ENCODE assay signal across 9 mouse cellular contexts in genomic region chr5:53376856-53377255, GRCm38 (mm10).
DNase-seq lines count a peak whose midpoint lies in the region; ATAC-seq and TF ChIP-seq lines count a peak whose summit lies in the region.
"Had no signal": no experiment of that assay in that cellular context is flagged by ENCODE, and none has a peak within 500 bp of the region (broad histone marks: within the 10 kb centered on the region; RNA-seq: fewer than 3 reads in every experiment).

No protein-coding gene starts in this region.

- no peak overlapping the region for H3K4me3 ChIP-seq in kidney, postnatal 0 days (replicated peaks; ENCODE audit: low read depth, low read length)
- no peak overlapping the region for H3K4me3 ChIP-seq in embryonic facial prominence, embryonic 10.5 days
- no peak overlapping the region for H3K4me3 ChIP-seq in intestine, embryonic 15.5 days (replicated peaks)
- no peak overlapping the region for H3K4me3 ChIP-seq in stomach, embryonic 16.5 days (replicated peaks; ENCODE audit: low read length)
- H3K4me3 ChIP-seq: hindbrain, embryonic 15.5 days had no signal

- no peaks in the 10 kb centered on the region for H3K9me3 ChIP-seq in kidney, postnatal 0 days (replicated peaks; ENCODE audit: low read length)
- H3K9me3 ChIP-seq in embryonic facial prominence, embryonic 10.5 days: no peaks in the 10 kb centered on the region
- no peaks in the 10 kb centered on the region for H3K9me3 ChIP-seq in intestine, embryonic 15.5 days
- no peaks in the 10 kb centered on the region for H3K9me3 ChIP-seq in stomach, embryonic 16.5 days (replicated peaks; ENCODE audit: control insufficient read depth, low read length)
- H3K9me3 ChIP-seq: hindbrain, embryonic 15.5 days had no signal

- H3K27me3 ChIP-seq in kidney, postnatal 0 days (ENCODE audit: insufficient read depth, low read length): no peaks in the 10 kb centered on the region
- peaks cover 3% of the 10 kb centered on the region; the same call in 1 of the 2 replicates for H3K27me3 ChIP-seq in embryonic facial prominence, embryonic 10.5 days (replicated peaks; ENCODE audit: low read depth, poor library complexity, severe bottlenecking)
- H3K27me3 ChIP-seq in intestine, embryonic 15.5 days (replicated peaks): no peaks in the 10 kb centered on the region
- no peaks in the 10 kb centered on the region for H3K27me3 ChIP-seq in stomach, embryonic 16.5 days (ENCODE audit: control insufficient read depth, insufficient read depth, low read length)
- H3K27me3 ChIP-seq: hindbrain, embryonic 15.5 days had no signal

- ATAC-seq in kidney, postnatal 0 days (replicated peaks; ENCODE audit: low FRiP score, low read depth): no peak
- ATAC-seq in intestine, embryonic 15.5 days: no peak
- no peak for ATAC-seq in stomach, embryonic 16.5 days (ENCODE audit: insufficient read depth, low FRiP score)

- H3K4me1 ChIP-seq in kidney, postnatal 0 days (replicated peaks; ENCODE audit: insufficient read depth, low read length): no peaks in the 10 kb centered on the region
- H3K4me1 ChIP-seq in embryonic facial prominence, embryonic 10.5 days: peaks cover 46% of the 10 kb centered on the region
- peaks cover 15% of the 10 kb centered on the region for H3K4me1 ChIP-seq in intestine, embryonic 15.5 days (replicated peaks)
- H3K4me1 ChIP-seq in stomach, embryonic 16.5 days (ENCODE audit: control insufficient read depth, insufficient read depth, low read length): peaks cover 16% of the 10 kb centered on the region

- H3K27ac ChIP-seq in kidney, postnatal 0 days: no peak overlapping the region
- peak overlapping the region; percentile 49; the same call in 1 of the 2 replicates for H3K27ac ChIP-seq in embryonic facial prominence, embryonic 10.5 days (replicated peaks)
- H3K27ac ChIP-seq in intestine, embryonic 15.5 days: 0 out of 2 replicates have a peak overlapping the region, but pooled peaks have one; percentile 20
- H3K27ac ChIP-seq in stomach, embryonic 16.5 days (ENCODE audit: low read length): peak overlapping the region; percentile 67; the same call in 1 of the 2 replicates
- H3K27ac ChIP-seq: hindbrain, embryonic 15.5 days had no signal

- H3K9ac ChIP-seq in kidney, postnatal 0 days (ENCODE audit: low read depth, low read length): no peak overlapping the region
- H3K9ac ChIP-seq in intestine, embryonic 15.5 days: no peak overlapping the region
- H3K9ac ChIP-seq in stomach, embryonic 16.5 days (ENCODE audit: low read length): no peak overlapping the region
- H3K9ac ChIP-seq: hindbrain, embryonic 15.5 days had no signal

- peak; percentile 25 for DNase-seq in kidney, postnatal 0 days (ENCODE audit: low spot score)
- no peak for DNase-seq in kidney, postnatal 10 days
- peak; percentile 62 for DNase-seq in embryonic facial prominence, embryonic 10.5 days (ENCODE audit: low spot score)
- no peak for DNase-seq in right cerebral cortex, postnatal 10 days (ENCODE audit: low spot score in 2 of 2)
- DNase-seq in adrenal gland, adult (ENCODE audit: inconsistent age in 2 of 2, low spot score in 1 of 2): no peak
- DNase-seq: right cerebral cortex, adult 18-20 months had no signal

- 17% methylated on average over 7 of the region's 7 CpGs for WGBS in kidney, postnatal 0 days
- WGBS in embryonic facial prominence, embryonic 10.5 days: 20% methylated on average over 7 of the region's 7 CpGs
- 37% methylated on average over 7 of the region's 7 CpGs for WGBS in intestine, embryonic 15.5 days
- 35% methylated on average over 7 of the region's 7 CpGs for WGBS in stomach, embryonic 16.5 days

- H3K4me2 ChIP-seq in kidney, postnatal 0 days (ENCODE audit: low read length): no peak overlapping the region
- H3K4me2 ChIP-seq in intestine, embryonic 15.5 days (replicated peaks): no peak overlapping the region
- no peak overlapping the region for H3K4me2 ChIP-seq in stomach, embryonic 16.5 days (ENCODE audit: low read depth, low read length)
- H3K4me2 ChIP-seq: hindbrain, embryonic 15.5 days had no signal

- no peaks in the 10 kb centered on the region for H3K36me3 ChIP-seq in kidney, postnatal 0 days (ENCODE audit: insufficient read depth, low read length)
- no peaks in the 10 kb centered on the region for H3K36me3 ChIP-seq in embryonic facial prominence, embryonic 10.5 days (replicated peaks)
- H3K36me3 ChIP-seq in intestine, embryonic 15.5 days: no peaks in the 10 kb centered on the region
- no peaks in the 10 kb centered on the region for H3K36me3 ChIP-seq in stomach, embryonic 16.5 days (ENCODE audit: control insufficient read depth, insufficient read depth, low read length)
- H3K36me3 ChIP-seq: hindbrain, embryonic 15.5 days had no signal

- TF ChIP-seq CTCF in kidney, postnatal 0 days (IDR thresholded peaks at IDR 0.05; ENCODE audit: low read depth): no peak

Comparison
In these comparisons a context has a peak if more than half of its experiments do, and no peak if none do; other contexts are left out.
1. DNase-seq: peak in kidney, postnatal 0 days (single experiment) and embryonic facial prominence, embryonic 10.5 days (single experiment); none in kidney, postnatal 10 days (single experiment), right cerebral cortex, postnatal 10 days (0 of 2) and adrenal gland, adult (0 of 2).